Mouse (Mus musculus): ENCODE data around the gene Nrip1. TPM values are rescaled to one million over a fixed set of nuclear protein-coding genes. Genes with fewer than 3 reads are reported as not detected.
A peak's percentile ranks its signal among the peaks of the same experiment; 100 is the strongest.

Nrip1 gene
- polyA plus RNA-seq, 1 experiment from 2014 or later = 33.7 TPM

- no peaks in the 10 kb centered on the region for H3K36me3 ChIP-seq (ENCODE audit: insufficient read depth, low read length)
- H3K9me3 ChIP-seq (replicated peaks; ENCODE audit: low read length) = no peaks in the 10 kb centered on the region
- WGBS = 63% methylated on average over 9 of the region's 9 CpGs
- no peak overlapping the region for H3K27ac ChIP-seq
- no peaks in the 10 kb centered on the region for H3K4me1 ChIP-seq (replicated peaks; ENCODE audit: insufficient read depth, low read length)
- no peak overlapping the region for H3K9ac ChIP-seq (ENCODE audit: low read depth, low read length)
- no peak overlapping the region for H3K4me2 ChIP-seq (ENCODE audit: low read length)
- H3K27me3 ChIP-seq (ENCODE audit: insufficient read depth, low read length) = no peaks in the 10 kb centered on the region
- no peak overlapping the region for H3K4me3 ChIP-seq (replicated peaks; ENCODE audit: low read depth, low read length)
- ATAC-seq (replicated peaks; ENCODE audit: low FRiP score, low read depth) (peak; percentile 43; the same call in 1 of the 2 replicates), DNase-seq (ENCODE audit: low spot score) (no peak)
- TF ChIP-seq CTCF (IDR thresholded peaks at IDR 0.05; ENCODE audit: low read depth) = no peak
Measured at GRCm38 (mm10) chr16:76266635-76267268, 106.9 kb downstream of the Nrip1 start.

DNA sequence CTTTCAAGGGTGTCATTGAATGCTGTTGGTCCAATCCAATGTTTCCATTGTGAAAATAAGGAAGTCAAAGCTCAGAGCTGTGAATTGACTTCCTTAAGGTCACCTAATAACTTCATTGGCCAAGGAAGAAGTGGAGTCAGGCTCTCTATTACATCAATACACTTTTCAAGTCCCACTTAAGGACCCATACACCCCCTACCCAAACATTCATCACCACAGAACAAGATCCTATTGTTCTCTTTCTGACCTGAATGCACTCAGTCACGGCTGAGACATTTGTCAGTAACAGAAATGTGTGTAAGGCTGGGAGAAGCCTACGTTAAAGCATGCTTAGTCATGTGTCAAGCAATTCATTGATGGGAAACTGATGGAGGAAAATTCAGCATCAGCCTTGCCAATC is 107.8 kb downstream of the Nrip1 start:
- TF ChIP-seq CTCF (IDR thresholded peaks at IDR 0.05; ENCODE audit: low read depth) = no peak
- Histone ChIP-seq H3K27ac (no peak overlapping the region), H3K4me1 (replicated peaks; ENCODE audit: insufficient read depth, low read length) (no peaks in the 10 kb centered on the region), H3K4me2 (ENCODE audit: low read length) (no peak overlapping the region), H3K9ac (ENCODE audit: low read depth, low read length) (no peak overlapping the region), H3K4me3 (replicated peaks; ENCODE audit: low read depth, low read length) (no peak overlapping the region), H3K27me3 (ENCODE audit: insufficient read depth, low read length) (no peaks in the 10 kb centered on the region), H3K9me3 (replicated peaks; ENCODE audit: low read length) (no peaks in the 10 kb centered on the region), H3K36me3 (ENCODE audit: insufficient read depth, low read length) (no peaks in the 10 kb centered on the region)
- ATAC-seq (replicated peaks; ENCODE audit: low FRiP score, low read depth) (no peak), DNase-seq (ENCODE audit: low spot score) (no peak)
- WGBS = 44% methylated on average over 2 of the region's 2 CpGs

DNA sequence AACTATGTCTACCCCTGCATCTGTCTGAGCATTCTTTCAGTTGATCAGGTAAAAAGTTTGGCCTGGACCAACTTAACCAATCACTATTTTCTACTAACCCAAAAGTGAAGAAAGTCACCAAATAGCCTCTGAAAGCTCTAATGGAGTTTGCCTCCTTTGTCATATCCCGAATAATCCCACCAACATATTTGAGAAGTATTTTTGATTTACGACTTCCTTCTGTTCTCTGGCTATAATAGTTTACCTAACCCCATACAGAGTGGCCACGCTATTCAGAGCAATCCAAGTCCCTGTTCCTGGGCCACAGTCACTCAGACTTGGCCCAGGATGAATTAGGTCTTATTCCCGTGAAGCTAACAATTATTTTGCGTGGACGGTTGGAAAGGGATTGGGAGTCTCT is 108.3 kb downstream of the Nrip1 start:
- Histone ChIP-seq H3K9me3 (replicated peaks; ENCODE audit: low read length) (no peaks in the 10 kb centered on the region), H3K36me3 (ENCODE audit: insufficient read depth, low read length) (no peaks in the 10 kb centered on the region), H3K4me2 (ENCODE audit: low read length) (no peak overlapping the region), H3K4me1 (replicated peaks; ENCODE audit: insufficient read depth, low read length) (no peaks in the 10 kb centered on the region), H3K9ac (ENCODE audit: low read depth, low read length) (no peak overlapping the region), H3K27me3 (ENCODE audit: insufficient read depth, low read length) (no peaks in the 10 kb centered on the region), H3K27ac (no peak overlapping the region), H3K4me3 (replicated peaks; ENCODE audit: low read depth, low read length) (no peak overlapping the region)
- 56% methylated on average over 6 of the region's 6 CpGs for WGBS
- TF ChIP-seq CTCF (IDR thresholded peaks at IDR 0.05; ENCODE audit: low read depth) = no peak
- no peak for ATAC-seq (replicated peaks; ENCODE audit: low FRiP score, low read depth)
- peak; percentile 57 for DNase-seq (ENCODE audit: low spot score)

GRCm38 (mm10) chr16:76263393-76263792 is 110.2 kb downstream of the Nrip1 start:
- Histone ChIP-seq H3K4me2 (ENCODE audit: low read length) (no peak overlapping the region), H3K4me1 (replicated peaks; ENCODE audit: insufficient read depth, low read length) (no peaks in the 10 kb centered on the region), H3K27me3 (ENCODE audit: insufficient read depth, low read length) (no peaks in the 10 kb centered on the region), H3K9ac (ENCODE audit: low read depth, low read length) (no peak overlapping the region), H3K27ac (no peak overlapping the region), H3K36me3 (ENCODE audit: insufficient read depth, low read length) (no peaks in the 10 kb centered on the region), H3K4me3 (replicated peaks; ENCODE audit: low read depth, low read length) (no peak overlapping the region), H3K9me3 (replicated peaks; ENCODE audit: low read length) (no peaks in the 10 kb centered on the region)
- no peak for TF ChIP-seq CTCF (IDR thresholded peaks at IDR 0.05; ENCODE audit: low read depth)
- DNase-seq (ENCODE audit: low spot score) (no peak), ATAC-seq (replicated peaks; ENCODE audit: low FRiP score, low read depth) (no peak)
- 79% methylated on average over 3 of the region's 4 CpGs for WGBS

DNA sequence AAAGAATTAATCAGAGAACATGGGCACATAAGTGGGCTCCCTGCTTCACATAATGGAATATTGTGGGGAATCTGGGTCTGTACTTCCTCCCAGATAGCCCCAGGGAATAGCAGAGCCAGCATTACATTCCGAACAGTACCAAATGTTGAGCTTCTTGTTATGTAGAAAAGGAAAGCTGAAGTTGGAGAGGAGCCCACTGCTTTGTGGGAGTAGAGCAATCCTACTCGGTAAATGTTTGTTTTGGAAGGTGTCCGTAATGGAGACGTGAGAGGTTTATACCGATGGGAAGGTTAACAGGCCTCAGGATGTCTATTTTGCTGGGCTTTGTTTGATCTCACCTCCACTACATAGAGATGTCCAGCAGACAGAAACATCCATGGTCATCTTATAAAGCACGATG is 113.3 kb downstream of the Nrip1 start:
- H3K36me3 ChIP-seq (ENCODE audit: insufficient read depth, low read length) = no peaks in the 10 kb centered on the region
- H3K27ac ChIP-seq = no peak overlapping the region
- no peak overlapping the region for H3K4me3 ChIP-seq (replicated peaks; ENCODE audit: low read depth, low read length)
- no peaks in the 10 kb centered on the region for H3K4me1 ChIP-seq (replicated peaks; ENCODE audit: insufficient read depth, low read length)
- no peak for TF ChIP-seq CTCF (IDR thresholded peaks at IDR 0.05; ENCODE audit: low read depth)
- no peak overlapping the region for H3K4me2 ChIP-seq (ENCODE audit: low read length)
- ATAC-seq (replicated peaks; ENCODE audit: low FRiP score, low read depth) (no peak), DNase-seq (ENCODE audit: low spot score) (peak; percentile 33)
- no peak overlapping the region for H3K9ac ChIP-seq (ENCODE audit: low read depth, low read length)
- no peaks in the 10 kb centered on the region for H3K9me3 ChIP-seq (replicated peaks; ENCODE audit: low read length)
- WGBS = 29% methylated on average over 6 of the region's 6 CpGs
- H3K27me3 ChIP-seq (ENCODE audit: insufficient read depth, low read length) = no peaks in the 10 kb centered on the region

GRCm38 (mm10) chr16:76251826-76252225 is 121.8 kb downstream of the Nrip1 start:
- Histone ChIP-seq H3K4me2 (ENCODE audit: low read length) (no peak overlapping the region), H3K27ac (no peak overlapping the region), H3K9ac (ENCODE audit: low read depth, low read length) (no peak overlapping the region), H3K36me3 (ENCODE audit: insufficient read depth, low read length) (no peaks in the 10 kb centered on the region), H3K27me3 (ENCODE audit: insufficient read depth, low read length) (no peaks in the 10 kb centered on the region), H3K4me1 (replicated peaks; ENCODE audit: insufficient read depth, low read length) (no peaks in the 10 kb centered on the region), H3K4me3 (replicated peaks; ENCODE audit: low read depth, low read length) (no peak overlapping the region), H3K9me3 (replicated peaks; ENCODE audit: low read length) (no peaks in the 10 kb centered on the region)
- no peak for DNase-seq (ENCODE audit: low spot score)
- WGBS = 69% methylated on average over 10 of the region's 10 CpGs
- no peak for ATAC-seq (replicated peaks; ENCODE audit: low FRiP score, low read depth)
- no peak for TF ChIP-seq CTCF (IDR thresholded peaks at IDR 0.05; ENCODE audit: low read depth)
